Mouse (Mus musculus): ENCODE results near the gene Dolpp1. TPM values are rescaled to one million over a fixed set of nuclear protein-coding genes. Genes with fewer than 3 reads are reported as not detected.
A peak's percentile ranks its signal among the peaks of the same experiment; 100 is the strongest.

Gene Dolpp1
- 10 to 100 TPM; 11.6 to 14.7 TPM for total RNA-seq (2021)

DNA sequence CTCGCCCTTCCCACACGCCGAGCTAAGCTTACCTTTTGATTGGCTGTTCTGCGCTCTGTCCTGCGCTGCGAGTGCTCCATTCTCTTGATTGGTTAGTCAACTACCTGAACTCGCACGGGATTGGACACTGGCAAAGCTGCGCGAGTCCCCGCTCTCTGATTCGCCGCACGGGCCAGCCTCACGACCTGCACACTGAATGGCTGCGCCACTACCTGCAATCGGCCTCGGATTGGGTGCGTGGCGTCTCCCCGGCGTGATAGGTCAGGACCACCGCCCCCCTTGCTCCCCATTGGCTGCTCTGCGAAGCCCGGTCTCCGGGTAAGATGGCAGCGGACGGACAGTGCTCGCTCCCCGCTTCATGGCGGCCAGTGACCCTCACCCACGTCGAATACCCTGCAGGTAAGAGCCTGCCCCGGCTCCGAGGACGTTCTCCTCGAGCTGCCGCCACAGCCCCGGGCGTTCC, at the start of gene Dolpp1:
TSS of gene Dolpp1 (plus strand) at position 141 of the 463 bp plus-strand sequence.
- intact Hi-C loops (cut with DNase I), result no loop called here
- DNase-seq, result peak; percentile 97 to 98

DNA sequence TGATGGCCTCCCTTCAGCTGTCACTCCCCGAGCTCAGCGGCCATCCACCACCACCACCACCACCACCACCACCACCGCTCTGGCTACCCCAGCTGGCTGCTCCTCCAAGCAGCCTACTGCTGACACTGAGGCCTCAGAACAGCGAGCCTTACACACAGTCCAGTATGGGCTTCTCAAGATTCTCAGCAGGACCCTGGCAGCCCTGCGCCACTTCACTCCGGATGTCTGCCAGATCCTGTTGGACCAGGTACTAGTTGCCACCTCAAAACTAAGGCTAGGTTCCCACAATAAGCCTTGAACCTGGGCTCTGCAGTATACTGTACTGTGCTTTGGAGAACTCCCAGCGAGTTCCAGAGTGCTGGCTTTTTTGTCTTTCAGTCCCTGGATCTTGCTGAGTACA, 49.5 kb upstream of the Dolpp1 start:
- no peak for DNase-seq
- intact Hi-C loops (cut with DNase I), result loop anchor here (5.0 kb wide), 1 partner anchor 240 kb away; no protein-coding TSS in a partner anchor

DNA sequence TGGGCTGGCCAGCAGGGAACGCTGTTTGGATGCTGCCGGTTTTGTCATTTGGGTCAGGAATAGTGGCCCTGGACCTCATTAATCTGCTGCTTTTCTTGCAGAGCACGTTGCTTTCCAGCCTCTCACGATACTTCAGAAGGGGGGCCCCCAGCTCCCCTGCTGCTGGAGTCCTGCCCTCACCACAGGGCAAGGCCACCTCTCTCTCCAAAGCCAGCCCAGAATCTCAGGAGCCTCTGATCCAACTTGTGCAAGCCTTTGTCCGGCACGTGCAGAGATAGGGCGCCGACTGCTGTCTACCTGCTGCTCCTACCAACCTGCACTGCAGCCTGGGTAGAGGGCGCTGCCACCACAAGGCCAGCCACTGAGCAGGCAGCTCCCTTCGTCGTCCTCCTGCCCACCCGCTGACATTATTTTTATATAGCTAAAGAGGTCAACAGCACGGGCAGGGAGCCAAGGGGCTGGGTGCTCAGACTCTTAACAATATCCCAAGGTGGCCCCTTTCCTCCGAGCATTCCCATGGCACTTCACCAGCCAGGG, 48.4 kb upstream of the Dolpp1 start:
- intact Hi-C loops (cut with DNase I), result loop anchor here (5.0 kb wide), 1 partner anchor 241 kb away; no protein-coding TSS in a partner anchor
- peak; percentile 78 to 79 for DNase-seq

DNA sequence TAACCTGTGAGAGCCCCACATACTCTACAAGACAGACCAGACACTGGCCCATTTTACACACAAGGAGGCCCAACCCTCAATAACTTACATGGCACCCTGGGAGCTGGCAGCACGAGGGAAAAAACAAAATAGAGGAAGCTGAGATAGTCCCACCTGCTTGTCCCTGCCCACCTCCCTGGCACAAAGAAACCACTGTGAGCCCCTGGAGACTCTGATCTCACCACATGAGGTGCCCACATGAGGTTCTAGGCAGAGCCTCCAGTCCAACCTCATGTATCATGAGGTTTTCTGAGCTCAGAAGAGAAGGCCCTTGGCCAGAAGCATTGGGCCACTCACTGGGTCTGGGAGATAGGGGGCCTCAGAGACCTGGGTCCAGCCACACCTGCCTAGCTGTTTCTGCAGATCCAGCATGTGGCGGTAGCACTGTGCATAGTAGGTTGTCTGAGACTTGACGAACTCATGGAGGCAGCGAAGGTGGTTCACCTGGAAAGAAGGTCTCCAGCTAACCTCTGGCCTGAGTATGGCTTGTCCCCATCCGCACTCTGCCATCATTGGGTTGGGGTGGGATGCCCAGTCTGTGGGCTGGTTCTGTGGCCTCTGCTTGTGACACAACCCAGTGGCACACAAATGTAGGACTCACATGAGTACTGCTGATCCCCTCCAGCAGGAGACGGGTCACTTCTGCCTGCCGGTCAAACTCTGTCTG, 45.9 kb upstream of the Dolpp1 start:
- intact Hi-C loops (cut with DNase I), result no loop called here
- no peak for DNase-seq

DNA sequence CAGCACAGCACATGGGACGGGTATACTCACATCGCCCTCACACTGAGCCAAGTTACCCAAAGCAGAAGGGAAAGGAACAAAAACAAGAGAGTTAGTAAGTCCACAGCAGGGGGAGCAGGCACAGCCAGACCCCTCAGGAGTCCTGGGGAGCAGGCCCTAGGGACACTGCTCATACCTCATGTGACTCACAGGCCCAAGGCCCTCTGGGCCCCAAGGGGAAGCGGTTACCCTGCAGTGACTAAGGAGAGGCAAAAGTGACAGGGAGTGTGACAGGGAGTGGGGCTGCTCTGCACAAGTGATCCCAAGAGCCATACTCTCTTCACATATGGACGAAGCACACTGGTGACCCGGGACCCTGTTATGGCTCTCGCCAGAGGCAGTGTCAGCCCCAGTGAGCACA, 42.9 kb upstream of the Dolpp1 start:
- intact Hi-C loops (cut with DNase I), result no loop called here
- no peak for DNase-seq

DNA sequence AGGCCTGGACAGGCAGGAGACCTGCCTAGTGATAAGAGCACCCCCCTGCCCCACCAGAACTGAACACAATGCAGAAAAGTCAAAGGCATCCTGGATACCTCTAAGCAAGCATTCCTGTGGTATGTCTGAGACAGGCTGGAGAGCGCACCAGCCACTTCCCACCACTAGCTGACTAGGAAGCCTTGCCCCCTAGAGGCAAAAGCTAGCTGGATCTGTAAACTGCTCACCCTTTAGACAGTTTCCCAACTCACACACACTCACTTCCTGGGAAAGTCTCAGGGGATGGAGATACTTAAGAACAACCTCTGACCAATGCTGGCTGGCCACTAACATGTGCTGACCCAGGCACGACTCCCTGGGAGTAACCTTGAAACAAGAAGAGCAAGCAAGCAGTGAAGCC, 40.9 kb upstream of the Dolpp1 start:
- intact Hi-C loops (cut with DNase I), result no loop called here
- peak in 1 of 2 experiments; percentile 38 for DNase-seq

DNA sequence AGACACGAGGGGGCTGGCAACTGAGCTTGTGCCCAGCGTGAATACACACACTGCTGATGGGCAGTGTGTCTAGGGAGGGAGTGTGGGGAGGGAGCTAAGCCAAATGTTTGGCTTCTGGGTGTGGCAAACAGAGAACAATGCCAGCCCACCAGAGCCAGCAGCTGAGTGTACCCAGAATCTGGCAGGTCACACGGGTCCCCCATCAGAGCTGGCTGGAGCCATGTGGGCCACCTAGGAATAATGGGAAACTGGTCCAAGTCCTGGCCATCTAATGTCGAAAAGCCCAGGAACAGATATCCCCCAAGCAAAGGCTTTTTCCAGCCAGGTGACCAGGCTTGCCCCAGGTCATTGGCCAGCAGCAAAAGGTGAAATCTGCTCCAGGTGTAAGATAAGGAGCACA, 36.2 kb upstream of the Dolpp1 start:
- no peak for DNase-seq
- intact Hi-C loops (cut with DNase I), result no loop called here

DNA sequence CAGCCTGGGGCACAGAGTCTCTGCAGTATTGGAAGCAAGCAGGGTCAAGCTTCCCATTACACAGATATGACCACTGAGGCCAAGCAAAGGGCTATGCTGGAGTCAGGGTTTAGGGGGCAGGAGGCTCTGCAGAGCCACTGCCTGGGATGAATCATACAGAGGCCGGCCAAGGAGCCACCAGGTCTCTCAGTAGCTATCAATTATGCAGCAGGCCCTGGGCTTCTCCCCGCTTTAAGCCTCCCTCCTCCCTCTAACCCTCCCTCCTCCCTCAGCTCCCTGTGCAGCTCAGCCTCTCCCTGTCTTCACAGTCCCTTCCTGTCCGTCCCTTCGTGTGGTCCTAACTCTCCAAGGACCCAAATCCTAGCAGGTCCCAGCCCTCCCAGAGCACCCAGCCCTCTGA, 35.8 kb upstream of the Dolpp1 start:
- DNase-seq, result no peak
- intact Hi-C loops (cut with DNase I), result no loop called here

DNA sequence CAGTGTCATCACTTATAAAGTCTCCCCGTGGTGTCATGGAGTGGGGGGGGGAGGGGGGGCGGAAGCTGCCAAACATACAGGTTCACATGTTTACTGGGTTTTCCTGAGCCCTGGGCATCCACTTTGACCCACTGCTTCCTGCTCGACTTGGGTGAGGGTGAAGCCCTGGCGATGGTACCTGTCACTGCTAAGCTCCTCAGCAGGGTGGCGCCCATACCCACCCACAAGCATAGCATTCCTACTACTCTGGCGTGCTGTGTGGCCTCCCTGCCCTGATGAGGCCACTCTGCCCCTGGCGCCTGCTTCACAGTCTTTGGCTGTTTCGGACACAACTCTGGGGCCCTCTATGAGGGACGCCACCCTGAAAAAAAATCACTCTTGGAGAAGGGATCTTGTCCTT, 35.1 kb upstream of the Dolpp1 start:
- DNase-seq, result no peak
- intact Hi-C loops (cut with DNase I), result no loop called here

DNA sequence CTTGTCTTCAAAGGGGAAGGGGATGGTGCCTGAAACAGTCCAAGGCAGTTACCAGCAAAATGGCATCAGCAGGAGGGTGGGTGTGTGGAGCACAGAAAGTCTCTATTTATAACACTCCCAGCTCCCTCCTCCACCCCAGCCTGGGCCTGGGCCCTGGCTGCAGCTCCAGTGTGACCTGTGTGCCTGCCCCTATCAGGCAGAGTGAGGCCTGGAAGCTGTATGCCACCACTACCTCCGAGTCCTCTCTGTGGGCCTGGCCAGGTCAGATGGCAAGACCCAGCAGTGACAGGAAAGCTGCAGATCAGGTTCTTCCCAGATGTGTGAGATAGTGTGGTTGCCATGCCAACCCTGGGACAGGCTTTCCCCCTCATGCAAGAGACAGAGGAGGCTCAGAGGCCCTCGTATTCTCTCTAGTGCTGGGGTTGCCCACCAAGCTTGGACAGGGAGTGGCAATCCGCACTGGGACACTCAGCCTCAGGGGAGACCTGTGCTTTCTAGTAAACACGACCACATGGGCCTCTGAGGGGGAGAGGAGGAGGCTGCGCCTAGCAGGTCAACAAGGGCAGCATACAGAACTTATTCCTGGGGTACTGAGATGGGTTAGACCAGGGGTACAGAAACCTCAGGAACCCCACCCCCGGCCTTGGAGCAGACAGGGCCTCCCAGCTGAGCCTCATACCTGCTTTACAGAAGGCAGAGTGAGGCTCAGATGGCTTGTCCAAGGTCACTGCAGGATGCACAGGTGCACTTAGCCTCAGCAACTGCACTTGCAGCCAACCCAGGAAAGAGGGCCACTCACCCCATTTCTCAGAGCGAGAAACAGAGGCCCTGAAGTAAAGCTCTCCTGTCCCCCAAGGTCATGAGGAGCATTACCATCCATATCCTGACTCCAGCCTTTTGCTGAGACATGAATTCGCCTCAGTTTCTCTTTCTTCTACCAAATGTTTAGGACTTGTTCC, 34.2 kb upstream of the Dolpp1 start:
- intact Hi-C loops (cut with DNase I), result no loop called here
- DNase-seq, result peak; percentile 51 to 57

DNA sequence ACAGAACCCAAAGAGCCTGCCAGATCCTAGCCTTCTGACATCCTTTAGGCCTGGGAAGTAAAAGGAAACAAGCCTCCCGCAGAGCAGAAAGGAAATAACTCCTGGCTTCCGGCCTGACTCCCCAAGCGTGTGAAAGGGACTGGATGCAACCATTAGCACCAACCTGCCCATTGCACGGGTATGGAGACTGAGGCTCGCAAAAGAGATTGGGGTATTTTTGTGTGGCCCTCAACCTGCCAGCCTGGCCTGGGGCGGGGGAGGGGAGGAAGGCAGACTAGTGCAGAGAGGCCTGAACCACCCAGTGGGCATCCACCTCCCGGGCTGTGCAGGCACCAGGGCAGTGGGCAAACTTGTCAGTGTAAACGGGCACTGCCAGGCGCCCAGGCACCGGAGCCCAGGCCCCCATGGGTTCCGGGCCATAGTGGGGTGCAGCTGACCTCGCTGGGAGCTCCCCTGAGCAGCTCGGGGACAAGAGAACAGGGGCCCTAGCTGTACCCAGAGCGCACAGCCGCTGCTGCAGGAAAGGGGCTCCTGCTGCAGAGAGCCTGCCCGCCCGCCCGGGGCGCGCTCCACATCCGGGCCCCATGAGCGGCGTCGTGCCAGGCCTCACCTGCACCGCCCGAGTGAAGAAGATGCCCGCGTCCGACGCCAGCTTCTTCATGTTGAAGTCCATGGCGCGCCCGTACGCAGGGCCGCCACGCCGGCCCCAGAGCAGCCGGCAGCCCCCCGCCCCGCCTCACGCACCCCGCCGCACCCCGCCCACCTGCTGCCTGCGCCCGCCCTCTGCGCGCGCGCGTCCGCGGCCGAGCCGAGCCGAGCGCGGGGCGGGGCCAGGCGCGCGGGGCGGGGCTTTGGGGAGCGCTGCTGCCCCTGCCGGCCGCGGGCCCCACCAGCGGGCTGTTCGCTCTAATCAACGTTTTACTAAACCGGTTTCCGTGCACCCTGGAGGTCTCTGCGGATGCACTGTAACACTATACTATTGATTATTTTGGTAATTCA, 33.2 kb upstream of the Dolpp1 start, which contains the start of gene Sh3glb2:
TSS of gene Sh3glb2 (minus strand) at position 805 of the 999 bp plus-strand sequence.
- peak; percentile 88 to 89 for DNase-seq
- intact Hi-C loops (cut with DNase I), result no loop called here

DNA sequence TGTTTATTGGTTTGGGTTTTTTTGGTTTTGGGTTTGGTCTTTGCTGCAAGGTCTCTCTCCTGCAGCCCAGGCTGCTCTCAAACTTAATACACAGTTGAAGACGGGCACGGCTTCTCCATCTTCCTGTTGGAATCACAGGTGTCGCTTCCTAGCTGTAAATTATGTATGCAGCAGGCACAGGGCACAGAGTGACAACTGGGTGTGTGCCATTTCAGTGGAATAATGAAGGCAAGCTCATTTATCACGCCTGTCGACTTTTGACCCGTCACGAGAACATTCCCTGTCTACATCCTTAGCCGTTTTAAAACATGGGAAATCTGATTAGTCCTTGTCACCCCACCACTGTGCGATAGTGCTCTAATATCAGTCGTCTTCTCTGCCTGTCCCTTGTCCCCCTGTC, 31.4 kb upstream of the Dolpp1 start:
- intact Hi-C loops (cut with DNase I), result no loop called here
- DNase-seq, result no peak

DNA sequence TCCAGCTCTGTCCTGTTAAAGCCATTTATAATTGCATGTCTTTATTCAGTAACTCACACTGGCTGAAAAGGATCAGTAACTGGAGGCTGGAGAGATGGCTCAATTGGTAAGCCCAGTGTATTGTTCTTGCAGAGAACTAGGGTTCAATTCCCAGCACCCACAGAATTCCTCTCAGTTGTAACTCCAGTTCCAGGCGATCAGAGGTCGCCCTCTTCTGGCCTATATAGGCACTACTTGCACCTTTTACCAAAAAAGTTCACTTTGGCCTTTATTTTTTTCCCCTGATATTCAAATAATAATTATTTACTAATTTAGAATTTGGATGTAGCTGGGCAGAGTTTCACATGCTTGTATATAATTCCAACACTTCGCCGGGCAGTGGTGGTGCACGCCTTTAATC, 29.2 kb upstream of the Dolpp1 start:
- no peak for DNase-seq
- intact Hi-C loops (cut with DNase I), result no loop called here

DNA sequence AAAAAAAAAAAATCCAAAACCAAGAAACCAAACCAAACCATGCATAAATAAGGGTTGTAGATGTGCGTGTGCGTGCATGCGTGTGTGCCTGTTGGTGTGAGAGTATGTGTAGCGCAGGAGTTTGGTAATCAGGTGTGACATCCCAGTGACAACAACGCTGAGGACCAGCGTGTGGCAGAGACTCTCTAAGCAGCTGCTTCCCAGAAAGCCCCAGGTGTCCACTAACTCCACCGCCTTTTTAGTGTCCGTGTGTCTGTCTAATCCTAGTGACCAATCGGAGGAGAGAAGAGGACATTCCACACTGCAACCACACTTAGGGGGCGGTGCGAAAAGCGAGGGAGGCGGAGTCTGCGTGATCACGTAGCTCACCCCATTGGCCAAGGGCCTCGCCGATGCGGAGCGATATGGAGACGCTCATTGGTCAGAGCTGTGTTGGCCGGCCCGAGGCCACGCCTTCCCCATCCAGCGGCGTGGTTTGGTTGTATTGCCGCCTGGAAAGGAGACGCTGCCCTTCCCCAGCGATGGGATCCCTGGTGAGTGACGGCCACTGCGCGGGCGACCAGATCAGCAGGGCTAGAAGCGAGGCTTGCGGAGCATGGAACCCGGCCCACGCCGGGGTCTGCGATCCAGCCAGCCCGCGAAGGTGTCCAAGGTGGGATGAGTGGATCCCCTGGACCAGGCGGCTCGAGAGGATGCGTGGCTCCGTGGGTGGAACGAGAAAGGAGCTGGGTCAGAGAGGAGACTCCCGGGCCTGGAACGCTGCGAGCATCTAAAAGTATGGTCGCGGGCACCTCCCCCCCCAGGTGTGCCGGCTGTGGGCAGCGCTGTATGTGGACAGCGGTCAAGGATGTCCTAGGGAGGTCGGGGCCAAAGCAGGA, 28.0 kb upstream of the Dolpp1 start, which contains the start of gene Miga2:
TSS of gene Miga2 (plus strand) at position 461 of the 878 bp plus-strand sequence.
- peak; percentile 99 for DNase-seq
- intact Hi-C loops (cut with DNase I), result no loop called here

DNA sequence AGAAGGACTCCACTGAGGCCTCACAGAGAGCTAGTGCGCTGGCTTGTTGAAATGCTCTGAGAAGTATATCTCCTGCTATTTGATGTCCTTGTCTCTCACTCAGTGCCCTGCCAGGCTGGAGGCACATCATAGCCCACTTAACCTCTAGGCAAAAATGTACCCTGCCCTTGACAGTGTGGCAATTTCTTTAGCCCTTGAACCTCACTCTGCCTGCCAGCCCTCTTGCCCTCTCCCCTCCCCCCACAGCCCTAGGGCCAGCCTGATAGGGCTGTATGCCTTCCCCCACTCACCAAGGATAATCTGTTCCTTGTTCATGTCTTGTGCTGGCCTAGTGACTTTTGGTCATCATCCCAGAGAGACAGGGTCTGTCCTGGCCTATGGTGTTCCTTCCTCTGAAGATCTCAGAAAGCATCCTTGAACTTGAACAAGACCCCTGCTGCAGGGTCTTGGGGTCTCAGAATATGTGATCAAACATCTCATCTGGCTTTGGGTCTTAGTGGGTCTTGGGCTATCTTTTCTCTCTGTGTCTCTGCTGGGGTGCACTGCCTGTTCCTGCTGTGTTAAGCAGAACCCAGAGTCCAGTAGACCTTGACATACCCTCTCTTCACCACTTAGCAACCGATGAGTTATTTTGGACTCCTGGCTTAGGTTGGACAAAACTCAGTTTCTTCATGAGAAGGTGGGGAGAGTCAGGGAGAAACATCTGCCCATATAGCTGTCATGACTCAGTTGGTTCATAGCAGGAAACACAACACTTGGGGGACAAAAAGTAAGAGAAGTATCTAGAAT, 26.6 kb upstream of the Dolpp1 start:
- no peak for DNase-seq
- intact Hi-C loops (cut with DNase I), result no loop called here

DNA sequence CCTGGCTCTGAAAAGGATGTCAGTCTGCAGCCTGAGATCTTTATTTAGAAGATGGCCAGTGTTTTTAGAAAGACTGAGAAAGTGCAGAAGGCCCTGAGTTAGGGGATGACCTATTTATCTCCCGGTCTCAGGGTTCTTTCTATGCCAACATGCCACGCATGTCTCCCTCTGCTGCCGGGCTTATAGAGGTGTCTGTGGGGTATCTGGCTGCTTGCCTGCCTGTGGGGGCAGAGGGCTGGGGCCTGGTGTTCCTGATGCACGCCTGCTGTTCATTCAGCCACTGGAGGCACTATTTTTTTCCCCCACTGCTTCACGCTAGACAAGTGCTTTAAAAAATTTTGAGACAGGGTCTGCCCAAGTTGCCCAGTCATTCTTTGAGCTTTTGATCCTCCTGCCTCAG, 25.9 kb upstream of the Dolpp1 start:
- DNase-seq, result peak; percentile 38 to 41
- intact Hi-C loops (cut with DNase I), result no loop called here

DNA sequence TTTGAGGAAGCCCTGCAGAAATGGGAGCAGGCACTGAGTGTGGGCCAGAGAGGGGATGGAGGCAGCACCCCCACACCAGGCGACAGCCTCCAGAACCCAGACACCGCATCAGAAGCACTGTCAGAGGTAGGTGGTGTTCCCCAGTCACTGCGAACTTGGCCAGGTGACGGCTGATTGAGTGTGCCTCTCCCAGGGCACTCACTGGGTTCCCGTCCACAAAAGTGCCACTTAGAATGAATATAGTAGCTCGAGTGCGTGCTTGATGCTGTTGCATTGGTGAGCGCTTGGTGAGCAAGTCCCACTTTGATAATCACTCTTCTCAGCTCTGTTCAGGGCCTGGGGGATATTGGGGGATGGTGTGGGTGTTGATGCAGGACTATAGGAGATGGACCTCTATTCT, 20.5 kb upstream of the Dolpp1 start:
- no peak for DNase-seq
- intact Hi-C loops (cut with DNase I), result no loop called here

DNA sequence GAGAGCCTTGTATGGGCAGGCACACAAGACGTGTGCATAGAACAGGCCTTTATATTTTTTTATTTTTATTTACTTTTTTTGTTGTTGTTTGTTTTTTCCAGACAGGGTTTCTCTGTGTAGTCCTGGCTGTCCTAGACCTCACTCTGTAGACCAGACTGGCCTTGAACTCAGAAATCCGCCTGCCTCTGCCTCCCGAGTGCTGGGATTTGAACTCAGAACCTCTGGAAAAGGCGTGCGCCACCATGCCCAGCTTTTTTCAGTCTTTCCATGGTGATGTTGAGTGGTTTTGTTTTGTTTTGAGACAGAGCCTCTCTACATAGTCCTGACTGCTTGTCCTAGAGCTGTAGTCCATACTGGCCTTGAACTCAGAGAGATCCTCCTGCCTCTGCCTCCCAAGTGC, 19.3 kb upstream of the Dolpp1 start:
- DNase-seq, result no peak
- intact Hi-C loops (cut with DNase I), result no loop called here

Data from heart, postnatal 10 days (tissue).